In the genomic region with DNA sequence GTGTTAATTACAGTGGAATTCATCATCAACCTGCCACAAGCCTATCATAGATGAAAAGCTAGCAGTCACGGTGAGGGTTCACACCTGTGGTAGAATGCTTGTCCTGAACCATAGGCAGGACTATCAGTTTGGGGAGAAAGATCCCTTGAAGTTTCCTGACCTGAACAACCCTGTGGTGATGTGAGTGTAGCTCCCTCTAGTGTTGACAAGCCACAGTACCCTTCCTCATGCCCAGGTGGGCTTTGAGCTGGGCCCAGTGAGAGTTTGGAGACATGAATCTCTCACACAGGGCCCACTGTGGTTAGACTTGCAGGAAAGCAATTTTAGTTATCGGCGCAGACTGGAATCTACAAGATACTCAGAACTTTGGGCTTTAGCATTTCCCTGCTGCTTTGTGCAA, we compare ENCODE assay signal across 9 mouse cellular contexts. TPM values are rescaled to one million over a fixed set of nuclear protein-coding genes. Genes with fewer than 3 reads are reported as not detected.
A peak's percentile ranks its signal among the peaks of the same experiment; 100 is the strongest.
DNase-seq lines count a peak whose midpoint lies in the region; ATAC-seq and TF ChIP-seq lines count a peak whose summit lies in the region.
"Had no signal": no experiment of that assay in that cellular context is flagged by ENCODE, and none has a peak within 500 bp of the region (broad histone marks: within the 10 kb centered on the region; RNA-seq: fewer than 3 reads in every experiment).

No protein-coding gene starts in this region.

- no peak; the same call in 1 of the 2 replicates for ATAC-seq in heart, postnatal 0 days (ENCODE audit: insufficient read depth, low read depth)
- no peak for ATAC-seq in heart, embryonic 12.5 days (ENCODE audit: insufficient number of reproducible peaks, low FRiP score)
- peak; percentile 57 for ATAC-seq in activated CD4-positive, CD25-positive, alpha-beta regulatory T cell, adult 4 months
- ATAC-seq in forebrain, embryonic 16.5 days: 0 out of 2 replicates have a peak, but pooled peaks have one; percentile 54

- WGBS in heart, postnatal 0 days: 78% methylated on average over 3 of the region's 3 CpGs
- WGBS in heart, embryonic 12.5 days: 71% methylated on average over 3 of the region's 3 CpGs
- 71% methylated on average over 3 of the region's 3 CpGs for WGBS in forebrain, embryonic 16.5 days
- 64% methylated on average over 3 of the region's 3 CpGs for WGBS in limb, embryonic 10.5 days

- H3K36me3 ChIP-seq in heart, postnatal 0 days (replicated peaks; ENCODE audit: control insufficient read depth, insufficient read depth, low read length): no peaks in the 10 kb centered on the region; the same call in none of the 2 replicates
- H3K36me3 ChIP-seq in heart, embryonic 12.5 days: peaks cover 5% of the 10 kb centered on the region; the same call in 1 of the 2 replicates
- 0 out of 2 replicates have a peak, but pooled peaks cover 2% of the 10 kb centered on the region for H3K36me3 ChIP-seq in forebrain, embryonic 16.5 days (ENCODE audit: control insufficient read depth, insufficient read depth)
- H3K36me3 ChIP-seq in limb, embryonic 10.5 days: no peaks in the 10 kb centered on the region

- no peaks in the 10 kb centered on the region for H3K27me3 ChIP-seq in heart, postnatal 0 days (ENCODE audit: control insufficient read depth, insufficient read depth, low read length)
- peaks cover 29% of the 10 kb centered on the region for H3K27me3 ChIP-seq in heart, embryonic 12.5 days (replicated peaks)
- H3K27me3 ChIP-seq in forebrain, embryonic 16.5 days (replicated peaks; ENCODE audit: control insufficient read depth, insufficient read depth, low read length): no peaks in the 10 kb centered on the region
- H3K27me3 ChIP-seq in limb, embryonic 10.5 days (ENCODE audit: low read depth, poor library complexity, severe bottlenecking): no peaks in the 10 kb centered on the region
- H3K27me3 ChIP-seq: embryonic facial prominence, embryonic 13.5 days had no signal

- no peak overlapping the region for H3K27ac ChIP-seq in heart, postnatal 0 days (ENCODE audit: low read depth)
- no peak overlapping the region for H3K27ac ChIP-seq in heart, embryonic 12.5 days (ENCODE audit: poor library complexity, severe bottlenecking)
- no peak overlapping the region for H3K27ac ChIP-seq in forebrain, embryonic 16.5 days (ENCODE audit: low read length)
- H3K27ac ChIP-seq in limb, embryonic 10.5 days: no peak overlapping the region
- H3K27ac ChIP-seq: embryonic facial prominence, embryonic 13.5 days had no signal

- H3K4me3 ChIP-seq in heart, postnatal 0 days (ENCODE audit: low read depth, low read length): no peak overlapping the region
- no peak overlapping the region for H3K4me3 ChIP-seq in heart, embryonic 12.5 days
- H3K4me3 ChIP-seq in forebrain, embryonic 16.5 days (replicated peaks; ENCODE audit: low read length): no peak overlapping the region
- H3K4me3 ChIP-seq in limb, embryonic 10.5 days: no peak overlapping the region
- H3K4me3 ChIP-seq: embryonic facial prominence, embryonic 13.5 days had no signal

- H3K9me3 ChIP-seq in heart, postnatal 0 days (replicated peaks; ENCODE audit: control insufficient read depth, low read length): no peaks in the 10 kb centered on the region
- H3K9me3 ChIP-seq in heart, embryonic 12.5 days (replicated peaks): no peaks in the 10 kb centered on the region
- no peaks in the 10 kb centered on the region for H3K9me3 ChIP-seq in forebrain, embryonic 16.5 days (ENCODE audit: control insufficient read depth, low read length)
- no peaks in the 10 kb centered on the region for H3K9me3 ChIP-seq in limb, embryonic 10.5 days (replicated peaks)
- H3K9me3 ChIP-seq: embryonic facial prominence, embryonic 13.5 days had no signal

- TF ChIP-seq EP300 in heart, postnatal 0 days (IDR thresholded peaks at IDR 0.05; ENCODE audit: low read depth): no peak

- H3K9ac ChIP-seq in heart, postnatal 0 days (replicated peaks; ENCODE audit: low read depth, low read length): no peak overlapping the region
- no peak overlapping the region for H3K9ac ChIP-seq in heart, embryonic 12.5 days
- H3K9ac ChIP-seq in forebrain, embryonic 16.5 days (replicated peaks; ENCODE audit: low read depth, low read length): no peak overlapping the region
- H3K9ac ChIP-seq: embryonic facial prominence, embryonic 13.5 days had no signal

- no peaks in the 10 kb centered on the region; the same call in 1 of the 2 replicates for H3K4me1 ChIP-seq in heart, postnatal 0 days (ENCODE audit: control insufficient read depth, insufficient read depth)
- peaks cover 11% of the 10 kb centered on the region for H3K4me1 ChIP-seq in heart, embryonic 12.5 days (replicated peaks)
- no peaks in the 10 kb centered on the region for H3K4me1 ChIP-seq in forebrain, embryonic 16.5 days (replicated peaks; ENCODE audit: control insufficient read depth, insufficient read depth, low read length)
- no peaks in the 10 kb centered on the region; the same call in 1 of the 2 replicates for H3K4me1 ChIP-seq in limb, embryonic 10.5 days
- H3K4me1 ChIP-seq: embryonic facial prominence, embryonic 13.5 days had no signal

- no peak overlapping the region for H3K4me2 ChIP-seq in heart, postnatal 0 days (ENCODE audit: low read depth, low read length)
- no peak overlapping the region for H3K4me2 ChIP-seq in heart, embryonic 12.5 days
- no peak overlapping the region for H3K4me2 ChIP-seq in forebrain, embryonic 16.5 days (ENCODE audit: low read length)
- H3K4me2 ChIP-seq: embryonic facial prominence, embryonic 13.5 days had no signal

- TF ChIP-seq CTCF in heart, postnatal 0 days (IDR thresholded peaks at IDR 0.05; ENCODE audit: low read depth): peak; percentile 71

- DNase-seq in heart, postnatal 0 days (ENCODE audit: low spot score): peak; percentile 38
- DNase-seq in CD4-positive, CD25-positive, alpha-beta regulatory T cell, adult 2 months (ENCODE audit: low read depth, low spot score): peak; percentile 76
- peak; percentile 53 for DNase-seq in limb, embryonic 10.5 days (ENCODE audit: low spot score)
- DNase-seq in retina, postnatal 1 day: peak; percentile 62
- no peak for DNase-seq in urinary bladder, postnatal 10 days (ENCODE audit: low spot score)

RNA-seq across cellular contexts. Expression of a gene that starts 39.5 kb away (rescaled TPM):
- 18.3 and 18.4 TPM in 2 replicates for total RNA-seq in heart, postnatal 0 days (2014; rRNA removed; ENCODE audit: low replicate concordance)
- 5.2 and 5.7 TPM in 2 replicates for polyA plus RNA-seq in heart, postnatal 0 days (2015; fragmentation: Nextera tagmentation; extraction: Ambion mirVana)
- polyA plus RNA-seq in heart, embryonic 12.5 days (2016; fragmentation: Nextera tagmentation; extraction: Ambion mirVana): 2.2 and 2.3 TPM in 2 replicates
- polyA plus RNA-seq in activated CD4-positive, CD25-positive, alpha-beta regulatory T cell, adult 4 months (2017; shearing (Covaris generic)): 1 to 10 TPM; 3.9 to 5.3 TPM
- 52.6 and 68.6 TPM in 2 replicates for polyA plus RNA-seq in forebrain, embryonic 16.5 days (2015; fragmentation: Nextera tagmentation; extraction: Ambion mirVana)
- polyA plus RNA-seq in limb, embryonic 10.5 days (2016; fragmentation: Nextera tagmentation; extraction: Ambion mirVana): 1.1 and 2.0 TPM in 2 replicates

Comparison
In these comparisons a context has a peak if more than half of its experiments do, and no peak if none do; other contexts are left out.
1. ATAC-seq: peak in activated CD4-positive, CD25-positive, alpha-beta regulatory T cell, adult 4 months (single experiment) and forebrain, embryonic 16.5 days (single experiment); none in heart, postnatal 0 days (single experiment) and heart, embryonic 12.5 days (single experiment).